Mouse (Mus musculus) embryonic fibroblast, embryonic 13.5 days (primary cell): ENCODE data around the gene Gm21985.

ENCODE experiments used
- CTCF ChIP-seq: IDR thresholded peaks from 2 replicates; pipeline ENCODE4 v1.5.1; 2011; ENCODE audit warnings: mild to moderate bottlenecking, control low read depth, low read length, moderate library complexity, borderline replicate concordance; ENCODE audit not compliant: insufficient read depth
- POLR2A ChIP-seq: IDR thresholded peaks from 2 replicates; pipeline ENCODE4 v1.6.1; 2011; ENCODE audit warnings: low read depth, mild to moderate bottlenecking, control low read depth, low read length, moderate library complexity

DNA sequence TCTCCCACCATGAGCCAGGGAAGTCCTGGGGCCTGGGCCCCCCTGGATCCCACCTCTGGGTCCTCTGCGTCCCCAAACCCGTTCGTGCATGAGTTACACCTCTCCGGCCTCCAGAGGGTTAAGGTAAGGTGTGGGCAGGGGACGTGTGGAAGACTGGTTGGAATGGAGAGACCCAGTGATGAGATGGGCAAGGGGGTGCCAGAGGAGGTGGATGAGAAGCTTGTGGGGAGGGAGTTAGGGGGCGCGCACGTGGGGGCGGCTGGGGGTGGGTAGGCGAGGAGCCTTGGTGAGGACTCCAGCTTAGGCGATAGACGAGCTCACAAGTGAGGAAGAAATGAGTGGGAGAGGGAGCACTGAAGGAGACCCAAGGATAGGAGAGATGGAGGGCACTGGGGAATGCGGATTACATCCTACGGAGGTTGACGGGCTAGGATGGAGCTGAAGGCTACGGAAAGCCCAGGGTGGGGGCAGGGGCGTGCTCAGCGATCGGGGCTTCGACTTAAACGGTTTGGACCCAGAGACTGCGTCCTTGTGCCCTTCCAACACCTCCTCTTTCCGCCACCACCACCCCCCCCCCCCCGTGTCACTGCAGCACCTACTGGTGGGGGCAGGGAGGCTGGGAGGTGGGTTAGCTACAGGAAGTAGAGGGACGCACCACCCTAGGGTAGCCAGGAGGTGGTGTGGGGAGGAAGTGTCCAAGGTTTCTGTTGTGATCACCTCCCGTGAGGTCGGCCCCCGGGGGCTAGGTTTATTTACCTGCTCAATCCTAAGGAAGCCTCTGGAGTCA is 26.0 kb upstream of the Gm21985 start:
- TF ChIP-seq CTCF (no peak), POLR2A (no peak)
